Mouse (Mus musculus) small intestine, adult 2 months (tissue): ENCODE data around the gene Ppp1r14d. TPM values are rescaled to one million over a fixed set of nuclear protein-coding genes. Genes with fewer than 3 reads are reported as not detected.

Source experiments
- H3K27ac ChIP-seq: fragments of 200-500 bp; 2 replicates; pipeline ENCODE4 v1.5.1; 2012; ENCODE audit warnings: low read depth, low read length, control low read depth, inconsistent platforms; ENCODE audit not compliant: insufficient read depth
- H3K27me3 ChIP-seq: fragments of 200-500 bp; 2 replicates; pipeline ENCODE4 v1.6.1; 2012; ENCODE audit warnings: mild to moderate bottlenecking, moderate library complexity, low read length, inconsistent platforms; ENCODE audit not compliant: control insufficient read depth, insufficient read depth
- H3K36me3 ChIP-seq: fragments of 200-500 bp; 2 replicates; pipeline ENCODE4 v1.6.1; 2012; ENCODE audit warnings: mild to moderate bottlenecking, low read length, control low read depth, inconsistent platforms; ENCODE audit not compliant: control insufficient read depth, insufficient read depth
- H3K4me1 ChIP-seq: fragments of 200-500 bp; 2 replicates; pipeline ENCODE4 v1.6.1; 2012; ENCODE audit warnings: low read length, inconsistent platforms, mixed read lengths; ENCODE audit not compliant: control insufficient read depth, insufficient read depth, insufficient read length
- H3K4me3 ChIP-seq: fragments of 200-500 bp; 2 replicates; pipeline ENCODE4 v1.5.1; 2012; ENCODE audit warnings: low read depth, mild to moderate bottlenecking, control low read depth, inconsistent platforms, low read length, moderate library complexity
- CTCF ChIP-seq: fragments of 200-500 bp; IDR thresholded peaks from 2 replicates; pipeline ENCODE4 v1.5.1; 2012; ENCODE audit warnings: low read depth, mild to moderate bottlenecking, control low read depth, inconsistent platforms, low read length, moderate library complexity, mixed read lengths; ENCODE audit not compliant: insufficient replicate concordance, insufficient read length; ENCODE audit errors: extremely low read depth
- POLR2A ChIP-seq: fragments of 200-500 bp; IDR thresholded peaks from 2 replicates; pipeline ENCODE4 v1.6.1; 2012; ENCODE audit warnings: low read depth, mild to moderate bottlenecking, control low read depth, inconsistent platforms, low read length, moderate library complexity
- WGBS: fragments of 180-500 bp; shearing (Covaris S2); methylation state at CpG from one replicate; pipeline ENCODE4 v1.1.7; 2018; 5-methylcytosine and 5-hydroxymethylcytosine counted together
- polyA plus RNA-seq: library from polyadenylated mRNA; depleted of rRNA; stranded (reverse); fragments of >200 nt; gene quantifications from 2 replicates; pipeline ENCODE4 v1.2.3, GENCODE M21; 2012

The Ppp1r14d gene
- polyA plus RNA-seq, 1 experiment, result 296 TPM

DNA sequence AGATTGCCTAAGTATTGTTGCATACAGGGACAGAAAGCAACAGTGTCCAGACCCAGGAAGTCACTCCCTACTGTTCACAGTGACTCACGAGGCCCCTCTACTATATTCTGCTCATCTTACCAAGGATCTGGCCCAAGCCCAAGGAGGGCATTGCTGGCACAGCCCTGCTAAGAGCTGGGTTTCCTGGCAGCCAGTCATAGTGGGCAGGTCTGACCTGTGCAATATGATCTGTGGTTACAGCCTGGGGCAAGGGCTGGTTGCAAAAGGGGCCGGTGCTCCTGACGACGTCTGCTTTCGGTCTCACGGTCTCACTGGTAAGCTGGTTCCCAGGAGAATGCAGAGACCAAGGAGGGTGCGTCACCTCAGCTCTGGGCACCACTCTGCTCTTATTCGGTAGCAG lies 33.3 kb upstream of the Ppp1r14d start:
- peak overlapping the region; percentile 9; the same call in 1 of the 2 replicates for H3K27ac ChIP-seq
- TF ChIP-seq CTCF (no peak), POLR2A (no peak)
- peaks cover 11% of the 10 kb centered on the region for H3K4me1 ChIP-seq
- 10% methylated on average over 8 of the region's 8 CpGs for WGBS
- H3K27me3 ChIP-seq, result no peaks in the 10 kb centered on the region
- H3K36me3 ChIP-seq, result no peaks in the 10 kb centered on the region
- H3K4me3 ChIP-seq, result peak overlapping the region; percentile 26; the same call in 1 of the 2 replicates

DNA sequence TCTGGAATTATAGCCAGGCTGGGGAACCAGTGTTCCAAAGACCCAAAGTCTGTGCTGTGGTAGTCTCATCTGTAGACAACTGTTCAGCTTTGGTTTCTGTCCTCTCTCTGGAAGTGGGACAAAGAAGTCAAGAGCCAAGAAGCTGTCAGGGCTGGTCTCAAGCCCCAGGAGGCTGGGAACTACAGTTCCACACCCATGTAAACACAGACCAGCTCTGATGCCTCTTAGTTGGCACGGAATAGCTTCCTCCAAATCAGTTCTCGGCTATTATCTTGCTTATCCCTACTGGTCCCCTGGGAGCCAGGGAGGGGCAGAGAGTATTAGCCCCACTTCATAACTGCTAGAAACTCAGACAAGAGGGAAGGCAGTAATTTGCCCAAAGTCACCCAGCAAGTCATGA lies 31.6 kb upstream of the Ppp1r14d start:
- WGBS, result 10% methylated on average over 2 of the region's 2 CpGs
- no peaks in the 10 kb centered on the region for H3K36me3 ChIP-seq

DNA sequence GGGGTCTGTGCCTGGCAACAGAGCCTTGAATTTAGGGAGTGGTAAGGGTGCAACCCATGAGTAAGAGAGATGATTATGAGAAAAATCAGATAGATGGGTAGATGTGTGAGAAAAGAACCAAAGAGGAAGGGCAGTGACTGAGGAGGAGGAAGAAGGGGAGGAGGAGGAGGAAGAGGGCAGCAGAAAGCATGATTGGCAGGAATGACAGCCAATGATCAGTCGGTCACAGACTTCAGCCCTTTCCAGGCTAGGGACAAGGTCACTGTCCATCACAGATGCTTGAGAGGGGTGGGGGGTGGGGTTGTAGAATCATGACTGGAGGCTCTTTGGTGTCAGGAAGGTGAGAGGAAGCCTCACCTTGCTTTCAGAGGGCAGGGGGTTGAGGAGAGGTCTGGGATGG lies 30.8 kb upstream of the Ppp1r14d start:
- TF ChIP-seq CTCF (no peak), POLR2A (no peak)
- Histone ChIP-seq H3K27ac (no peak overlapping the region), H3K36me3 (no peaks in the 10 kb centered on the region), H3K27me3 (no peaks in the 10 kb centered on the region), H3K4me3 (no peak overlapping the region), H3K4me1 (peaks cover 14% of the 10 kb centered on the region)
- WGBS, result 78% methylated on average over 1 of the region's 1 CpGs

More for the DNA sequence above, 31.6 kb upstream of the Ppp1r14d start:
- no peak overlapping the region for H3K27ac ChIP-seq
- H3K4me3 ChIP-seq, result no peak overlapping the region
- H3K27me3 ChIP-seq, result no peaks in the 10 kb centered on the region
- peaks cover 14% of the 10 kb centered on the region for H3K4me1 ChIP-seq
- TF ChIP-seq POLR2A, result no peak
- TF ChIP-seq CTCF, result no peak

GRCm38 (mm10) chr2:119254976-119255375 lies 25.3 kb upstream of the Ppp1r14d start:
- Histone ChIP-seq H3K36me3 (no peaks in the 10 kb centered on the region), H3K4me3 (no peak overlapping the region), H3K27ac (no peak overlapping the region), H3K27me3 (no peaks in the 10 kb centered on the region), H3K4me1 (peaks cover 12% of the 10 kb centered on the region; the same call in 1 of the 2 replicates)
- TF ChIP-seq POLR2A (no peak), CTCF (no peak)
- 19% methylated on average over 7 of the region's 7 CpGs for WGBS

GRCm38 (mm10) chr2:119250826-119251478 lies 21.2 kb upstream of the Ppp1r14d start:
- Histone ChIP-seq H3K36me3 (peaks cover 36% of the 10 kb centered on the region), H3K27ac (peak overlapping the region; percentile 80), H3K4me1 (peaks cover 11% of the 10 kb centered on the region; the same call in 1 of the 2 replicates), H3K27me3 (no peaks in the 10 kb centered on the region), H3K4me3 (no peak overlapping the region)
- 4% methylated on average over 11 of the region's 11 CpGs for WGBS
- peak; percentile 89 for TF ChIP-seq CTCF
- TF ChIP-seq POLR2A, result no peak

- no peak overlapping the region for H3K4me3 ChIP-seq
- no peaks in the 10 kb centered on the region for H3K27me3 ChIP-seq
- peaks cover 11% of the 10 kb centered on the region; the same call in 1 of the 2 replicates for H3K4me1 ChIP-seq
- H3K36me3 ChIP-seq, result peaks cover 42% of the 10 kb centered on the region
- peak overlapping the region; percentile 36 for H3K27ac ChIP-seq
- TF ChIP-seq CTCF, result no peak
- no peak for TF ChIP-seq POLR2A
- WGBS, result 34% methylated on average over 5 of the region's 5 CpGs
Measured at GRCm38 (mm10) chr2:119250377-119250776, 20.7 kb upstream of the Ppp1r14d start.

GRCm38 (mm10) chr2:119249592-119250061 lies 19.9 kb upstream of the Ppp1r14d start:
- Histone ChIP-seq H3K4me1 (peaks cover 11% of the 10 kb centered on the region; the same call in 1 of the 2 replicates), H3K27me3 (no peaks in the 10 kb centered on the region), H3K4me3 (no peak overlapping the region), H3K36me3 (peaks cover 49% of the 10 kb centered on the region), H3K27ac (peak overlapping the region; percentile 36; the same call in 1 of the 2 replicates)
- TF ChIP-seq POLR2A (no peak), CTCF (no peak)
- 24% methylated on average over 4 of the region's 4 CpGs for WGBS
